Mouse (Mus musculus) CH12.LX (cell line): Measurements from ENCODE around the gene Coch. TPM values are rescaled to one million over a fixed set of nuclear protein-coding genes. Genes with fewer than 3 reads are reported as not detected.
"Not testable (repeated sequence)": the region's sequence is repeated elsewhere in the genome, so short reads cannot be mapped to it uniquely, and the experiment has no call there.

ENCODE experiments used
- DNase-seq: peaks from one replicate; pipeline ENCODE4 v3.0.0-alpha.2; 2013; ENCODE audit errors: extremely low read depth
- H3K27ac ChIP-seq: 2 replicates; pipeline ENCODE4 v1.5.1; 2012; ENCODE audit warnings: low read depth, mild to moderate bottlenecking, control low read depth, moderate library complexity; ENCODE audit not compliant: insufficient read depth
- H3K27me3 ChIP-seq: replicated peaks from 2 replicates; pipeline ENCODE3; 2012; ENCODE audit warnings: inconsistent platforms
- H3K36me3 ChIP-seq, 2 experiments: replicated peaks in 1 of 2; 2 replicates each; pipeline versions ENCODE3 to v1.6.1; 2012; ENCODE audit warnings: inconsistent platforms in 1 of 2, low read length in 1 of 2, mild to moderate bottlenecking in 1 of 2, mixed read lengths in 1 of 2, moderate library complexity in 1 of 2; ENCODE audit not compliant: control insufficient read depth in 1 of 2, insufficient read depth in 1 of 2
- H3K4me1 ChIP-seq, 2 experiments: 2 replicates each; pipeline ENCODE4 v1.6.1; 2012; ENCODE audit warnings: inconsistent platforms in 1 of 2, moderate library complexity in 1 of 2; ENCODE audit not compliant: insufficient read depth in 2 of 2, control insufficient read depth in 1 of 2
- H3K4me2 ChIP-seq: 2 replicates; pipeline ENCODE4 v1.6.1; 2012; ENCODE audit warnings: low read depth, mild to moderate bottlenecking, control low read depth; ENCODE audit not compliant: poor library complexity, insufficient read depth, severe bottlenecking
- H3K4me3 ChIP-seq, 3 experiments: fragments of 150-350 bp in 1 of 3; sonication (generic) in 1 of 3; replicated peaks in 1 of 3; 2 replicates each; pipeline versions ENCODE3 to v1.5.1; 2011 to 2012; ENCODE audit warnings: low read depth in 2 of 3, low read length in 2 of 3, mild to moderate bottlenecking in 2 of 3, moderate library complexity in 2 of 3, control low read depth in 1 of 3, improper control_type of control experiment in 1 of 3, inconsistent platforms in 1 of 3, mixed read lengths in 1 of 3; ENCODE audit not compliant: poor library complexity in 1 of 3
- H3K79me2 ChIP-seq: replicated peaks from 2 replicates; pipeline ENCODE4 v1.6.1; 2012; ENCODE audit warnings: mild to moderate bottlenecking, moderate library complexity; ENCODE audit not compliant: control insufficient read depth, poor library complexity, insufficient read depth, severe bottlenecking; ENCODE audit errors: extremely low read depth
- H3K9ac ChIP-seq: 2 replicates; pipeline ENCODE4 v1.6.1; 2012; ENCODE audit warnings: low read depth, mild to moderate bottlenecking, control low read depth, moderate library complexity; ENCODE audit not compliant: insufficient read depth
- H3K9me3 ChIP-seq: replicated peaks from 2 replicates; pipeline ENCODE3; 2012; ENCODE audit warnings: low read length, inconsistent platforms, mixed read lengths
- CHD1 ChIP-seq: IDR thresholded peaks from 2 replicates; pipeline ENCODE4 v1.6.1; 2012; ENCODE audit warnings: low read depth, low read length, improper control_type of control experiment, inconsistent platforms
- CHD2 ChIP-seq: IDR thresholded peaks from 2 replicates; pipeline ENCODE4 v1.6.1; 2011; ENCODE audit warnings: low read length, improper control_type of control experiment
- CTCF ChIP-seq, 2 experiments: IDR thresholded peaks in 1 of 2; conservative IDR thresholded peaks in 1 of 2; 2 replicates each; pipeline ENCODE4 v1.5.1; 2011 to 2012; ENCODE audit warnings: low read depth in 2 of 2, low read length in 2 of 2, improper control_type of control experiment in 1 of 2, inconsistent platforms in 1 of 2, mild to moderate bottlenecking in 1 of 2, moderate library complexity in 1 of 2
- E2F4 ChIP-seq: IDR thresholded peaks from 2 replicates; pipeline ENCODE4 v1.6.1; 2011; ENCODE audit warnings: low read depth, low read length, improper control_type of control experiment; ENCODE audit not compliant: insufficient replicate concordance
- ETS1 ChIP-seq: conservative IDR thresholded peaks from 2 replicates; pipeline ENCODE4 v1.6.1; 2012; ENCODE audit warnings: low read depth, mild to moderate bottlenecking, inconsistent platforms, low read length, improper control_type of control experiment, moderate library complexity
- IRF4 ChIP-seq: IDR thresholded peaks from 2 replicates; pipeline ENCODE4 v1.6.1; 2014; ENCODE audit warnings: low read depth, mild to moderate bottlenecking, inconsistent platforms, low read length, improper control_type of control experiment
- JUN ChIP-seq: IDR thresholded peaks from 2 replicates; pipeline ENCODE4 v1.6.1; 2011; ENCODE audit warnings: low read depth, mild to moderate bottlenecking, low read length, improper control_type of control experiment, moderate library complexity; ENCODE audit not compliant: insufficient read depth
- KAT2A ChIP-seq: IDR thresholded peaks from 2 replicates; pipeline ENCODE4 v1.6.1; 2012; ENCODE audit warnings: low read length, improper control_type of control experiment, inconsistent platforms; ENCODE audit not compliant: insufficient replicate concordance
- MAFK ChIP-seq: IDR thresholded peaks from 2 replicates; pipeline ENCODE4 v1.6.1; 2011; ENCODE audit warnings: low read length, improper control_type of control experiment; ENCODE audit not compliant: insufficient replicate concordance
- MAZ ChIP-seq: IDR thresholded peaks from 2 replicates; pipeline ENCODE4 v1.6.1; 2012; ENCODE audit warnings: low read depth, mild to moderate bottlenecking, inconsistent platforms, low read length, improper control_type of control experiment, moderate library complexity
- MEF2A ChIP-seq: IDR thresholded peaks from 2 replicates; pipeline ENCODE4 v1.6.1; 2014; ENCODE audit warnings: low read depth, mild to moderate bottlenecking, inconsistent platforms, low read length, improper control_type of control experiment, borderline replicate concordance
- MXI1 ChIP-seq: IDR thresholded peaks from 2 replicates; pipeline ENCODE4 v1.6.1; 2011; ENCODE audit warnings: mild to moderate bottlenecking, low read depth, low read length, improper control_type of control experiment
- MYC ChIP-seq: IDR thresholded peaks from 2 replicates; pipeline ENCODE4 v1.6.1; 2011; ENCODE audit warnings: low read depth, mild to moderate bottlenecking, improper control_type of control experiment, low read length
- NELFE ChIP-seq: IDR thresholded peaks from 2 replicates; pipeline ENCODE4 v1.6.1; 2011; ENCODE audit warnings: low read depth, low read length, improper control_type of control experiment
- POLR2A ChIP-seq: IDR thresholded peaks from 2 replicates; pipeline ENCODE4 v1.6.1; 2011; ENCODE audit warnings: low read depth, mild to moderate bottlenecking, improper control_type of control experiment, low read length
- POLR2AphosphoS2 ChIP-seq: IDR thresholded peaks from 2 replicates; pipeline ENCODE4 v1.6.1; 2011; ENCODE audit warnings: low read depth, low read length, improper control_type of control experiment
- RCOR1 ChIP-seq: conservative IDR thresholded peaks from 2 replicates; pipeline ENCODE4 v1.6.1; 2012; ENCODE audit warnings: low read depth, mild to moderate bottlenecking, inconsistent platforms, low read length, improper control_type of control experiment
- SMC3 ChIP-seq: IDR thresholded peaks from 2 replicates; pipeline ENCODE4 v1.6.1; 2011; ENCODE audit warnings: low read depth, low read length, improper control_type of control experiment
- TBP ChIP-seq: conservative IDR thresholded peaks from 2 replicates; pipeline ENCODE4 v1.6.1; 2011; ENCODE audit warnings: low read depth, low read length, improper control_type of control experiment
- TCF12 ChIP-seq: IDR thresholded peaks from 2 replicates; pipeline ENCODE4 v1.6.1; 2014; ENCODE audit warnings: low read depth, mild to moderate bottlenecking, inconsistent platforms, low read length, improper control_type of control experiment
- UBTF ChIP-seq: IDR thresholded peaks from 2 replicates; pipeline ENCODE4 v1.6.1; 2012; ENCODE audit warnings: low read depth, mild to moderate bottlenecking, inconsistent platforms, low read length, improper control_type of control experiment, moderate library complexity
- ZC3H11A ChIP-seq: IDR thresholded peaks from 2 replicates; pipeline ENCODE4 v1.6.1; 2012; ENCODE audit warnings: low read depth, mild to moderate bottlenecking, inconsistent platforms, low read length, improper control_type of control experiment
- ZKSCAN1 ChIP-seq: IDR thresholded peaks from 2 replicates; pipeline ENCODE4 v1.6.1; 2012; ENCODE audit warnings: low read depth, inconsistent platforms, low read length, improper control_type of control experiment, borderline replicate concordance
- ZNF384 ChIP-seq: IDR thresholded peaks from 2 replicates; pipeline ENCODE4 v1.6.1; 2012; ENCODE audit warnings: low read depth, low read length, improper control_type of control experiment, inconsistent platforms
- dilution Hi-C: fragments of 300-500 bp; cut with MboI; formaldehyde crosslinking; loops from 2 replicates; pipeline ENCODE4 v1.14.3; 2020; ENCODE audit warnings: low sequenced_read_pairs; ENCODE audit not compliant: extremely low pct_unique_long_range_greater_than_20kb, extremely low pct_ligation_motif_present
- in situ Hi-C: fragments of 300-500 bp; cut with MboI; formaldehyde crosslinking; loops from 3 replicates; pipeline ENCODE4 v1.14.3; 2019; ENCODE audit warnings: low sequenced_read_pairs, low pct_ligation_motif_present, low pct_unique_long_range_greater_than_20kb, mixed read lengths
- polyA plus RNA-seq: library from polyadenylated mRNA; unstranded; fragments of >175 nt; gene quantifications from 2 replicates; pipeline ENCODE4 v1.2.1, GENCODE M21; 2012; ENCODE audit warnings: low read depth; ENCODE audit not compliant: insufficient read length
- total RNA-seq, 2 experiments: library from RNA; depleted of rRNA; stranded (reverse); fragments of 300-350 nt in 1 of 2; fragments of >200 nt in 1 of 2; gene quantifications; 2 replicates each; pipeline ENCODE4 v1.2.3; 2012 to 2014

Gene Coch
- total and polyA plus RNA-seq, 3 experiments = not detected

DNA sequence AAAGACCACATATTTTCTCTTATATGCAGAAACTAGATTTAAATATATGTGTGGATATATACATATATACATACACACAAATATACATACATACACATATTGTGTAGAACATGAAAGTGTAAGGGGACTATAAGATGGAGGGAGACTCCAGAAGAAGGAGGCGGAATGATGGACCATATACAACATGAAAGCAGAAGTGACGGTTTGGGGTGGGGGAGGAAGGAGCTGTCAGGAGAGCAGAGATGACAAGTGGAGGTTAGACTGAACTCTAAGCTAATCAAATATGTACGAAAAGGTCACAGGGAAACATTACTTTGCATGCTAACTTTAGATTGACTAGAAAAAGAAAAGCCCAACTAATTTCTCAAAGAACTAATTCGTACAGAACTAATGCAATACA lies 20.5 kb upstream of the Coch start:
- peaks cover 2 to 33% of the 10 kb centered on the region in 2 experiments for H3K4me1 ChIP-seq
- TF ChIP-seq CTCF (conservative IDR thresholded peaks at IDR 0.05 in 1 of 2, IDR thresholded peaks at IDR 0.05 in 1 of 2; ENCODE audit: low read depth in 2 of 2, low read length in 2 of 2) = no peak
- no peak for TF ChIP-seq JUN
- no peak for TF ChIP-seq UBTF
- TF ChIP-seq MAFK = no peak
- no peak for TF ChIP-seq POLR2A
- TF ChIP-seq MAZ = no peak
- TF ChIP-seq MYC = no peak
- H3K27me3 ChIP-seq = no peaks in the 10 kb centered on the region
- no peaks in the 10 kb centered on the region for H3K9me3 ChIP-seq
- no peak overlapping the region for H3K27ac ChIP-seq
- no peak overlapping the region for H3K4me3 ChIP-seq
- no peak overlapping the region for H3K4me2 ChIP-seq
- dilution Hi-C loops = no loop called here
- in situ Hi-C loops = no loop called here
- DNase-seq = no peak
- H3K79me2 ChIP-seq = no peaks in the 10 kb centered on the region
- H3K9ac ChIP-seq = no peak overlapping the region
- no peaks in the 10 kb centered on the region for H3K36me3 ChIP-seq

- H3K4me3 ChIP-seq, H3K9ac ChIP-seq, dilution Hi-C loops, DNase-seq, H3K27ac ChIP-seq, H3K79me2 ChIP-seq, H3K4me2 ChIP-seq, H3K27me3 ChIP-seq, H3K36me3 ChIP-seq, in situ Hi-C loops, H3K4me1 ChIP-seq, H3K9me3 ChIP-seq: not testable (repeated sequence)
Measured at GRCm38 (mm10) chr12:51577816-51578215, 15.3 kb upstream of the Coch start.

- TF ChIP-seq CHD2 = no peak
- no peak for TF ChIP-seq ETS1
- no peak for TF ChIP-seq ZNF384
- TF ChIP-seq MXI1 = no peak
- TF ChIP-seq NELFE = no peak
- TF ChIP-seq RCOR1 = no peak
- TF ChIP-seq SMC3 = no peak
- no peak for TF ChIP-seq E2F4
- TF ChIP-seq KAT2A = no peak
- no peak for TF ChIP-seq MEF2A
- no peak for TF ChIP-seq ZC3H11A
- TF ChIP-seq JUN = no peak
- TF ChIP-seq TBP = no peak
- no peak for TF ChIP-seq CHD1
- TF ChIP-seq POLR2AphosphoS2 = no peak
- no peak for TF ChIP-seq TCF12
- TF ChIP-seq ZKSCAN1 = no peak
- TF ChIP-seq IRF4 = no peak
- TF ChIP-seq, all 38 proteins: peak for 0
- H3K27me3 ChIP-seq = no peaks in the 10 kb centered on the region
- dilution Hi-C loops (no loop called here), in situ Hi-C loops (no loop called here)
- peaks cover 7% of the 10 kb centered on the region for H3K9me3 ChIP-seq
- H3K27ac ChIP-seq = no peak overlapping the region
- no peaks in the 10 kb centered on the region for H3K36me3 ChIP-seq
- H3K4me3 ChIP-seq = no peak overlapping the region
- H3K9ac ChIP-seq = no peak overlapping the region
- DNase-seq = no peak
- no peak overlapping the region for H3K4me2 ChIP-seq
- no peaks in the 10 kb centered on the region for H3K4me1 ChIP-seq
- no peaks in the 10 kb centered on the region for H3K79me2 ChIP-seq
Measured at GRCm38 (mm10) chr12:51589263-51589662, 3.9 kb upstream of the Coch start.
